Mouse (Mus musculus): ENCODE measurements around the gene Ccnd3. TPM values are rescaled to one million over a fixed set of nuclear protein-coding genes. Genes with fewer than 3 reads are reported as not detected.

The Ccnd3 gene
- polyA plus RNA-seq, 2 experiments = 349 to 520 TPM

GRCm38 (mm10) chr17:47609182-47609581 lies 104.3 kb downstream of the Ccnd3 start:
- Histone ChIP-seq H3K36me3 (ENCODE audit: control insufficient read depth, insufficient read depth, low read length) (peaks cover 36% of the 10 kb centered on the region), H3K4me3 (replicated peaks; ENCODE audit: low read length) (no peak overlapping the region), H3K27ac (replicated peaks; ENCODE audit: low read depth, low read length) (no peak overlapping the region), H3K4me1 (ENCODE audit: control insufficient read depth, insufficient read depth, low read length) (peaks cover 19% of the 10 kb centered on the region), H3K9ac (ENCODE audit: low read depth, low read length, severe bottlenecking) (no peak overlapping the region), H3K9me3 (ENCODE audit: control insufficient read depth, low read length) (no peaks in the 10 kb centered on the region), H3K4me2 (replicated peaks; ENCODE audit: low read depth, low read length, severe bottlenecking) (no peak overlapping the region), H3K27me3 (ENCODE audit: control insufficient read depth, insufficient read depth, low read length) (no peaks in the 10 kb centered on the region)
- WGBS = 92% methylated on average over 4 of the region's 4 CpGs
- TF ChIP-seq POLR2A (IDR thresholded peaks at IDR 0.05; ENCODE audit: borderline replicate concordance, extremely low read depth, insufficient read depth, insufficient read length) = no peak
- DNase-seq (ENCODE audit: low spot score) = no peak
- no peak for ATAC-seq (ENCODE audit: low FRiP score, low read depth)

GRCm38 (mm10) chr17:47610849-47611660 lies 106.2 kb downstream of the Ccnd3 start, which contains the start of the genes Bysl, Med20 and Gm20517:
Gene Bysl, minus strand, starts transcription at chr17:47611492.
Gene Med20, plus strand, starts transcription at chr17:47611582.
Gene Gm20517, plus strand, starts transcription at chr17:47611589.
- H3K4me3 ChIP-seq (replicated peaks; ENCODE audit: low read length) = peak within 1 kb of the TSS; percentile 88
- peak within 1 kb of the TSS; percentile 74 for H3K27ac ChIP-seq (replicated peaks; ENCODE audit: low read depth, low read length)
- ATAC-seq (ENCODE audit: low FRiP score, low read depth) = peak; percentile 96
- H3K4me2 ChIP-seq (replicated peaks; ENCODE audit: low read depth, low read length, severe bottlenecking) = peak within 1 kb of the TSS; percentile 93
- under 1% methylated on average over 59 of the region's 59 CpGs for WGBS
- no peaks in the 10 kb centered on the region for H3K9me3 ChIP-seq (ENCODE audit: control insufficient read depth, low read length)
- H3K36me3 ChIP-seq (ENCODE audit: control insufficient read depth, insufficient read depth, low read length) = peaks cover 31% of the 10 kb centered on the region
- H3K4me1 ChIP-seq (ENCODE audit: control insufficient read depth, insufficient read depth, low read length) = peaks cover 19% of the 10 kb centered on the region
- DNase-seq (ENCODE audit: low spot score) = peak; percentile 97
- peak; percentile 40; the same call in 1 of the 2 replicates for TF ChIP-seq POLR2A (IDR thresholded peaks at IDR 0.05; ENCODE audit: borderline replicate concordance, extremely low read depth, insufficient read depth, insufficient read length)
- H3K9ac ChIP-seq (ENCODE audit: low read depth, low read length, severe bottlenecking) = peak within 1 kb of the TSS; percentile 78
- no peaks in the 10 kb centered on the region for H3K27me3 ChIP-seq (ENCODE audit: control insufficient read depth, insufficient read depth, low read length)

GRCm38 (mm10) chr17:47611661-47611982 lies 106.8 kb downstream of the Ccnd3 start:
- Histone ChIP-seq H3K27ac (replicated peaks; ENCODE audit: low read depth, low read length) (0 out of 2 replicates have a peak overlapping the region, but pooled peaks have one; percentile 74), H3K36me3 (ENCODE audit: control insufficient read depth, insufficient read depth, low read length) (peaks cover 30% of the 10 kb centered on the region)
- 0% methylated on average over 13 of the region's 13 CpGs for WGBS

GRCm38 (mm10) chr17:47614018-47614417 lies 109.2 kb downstream of the Ccnd3 start:
- Histone ChIP-seq H3K4me1 (ENCODE audit: control insufficient read depth, insufficient read depth, low read length) (peaks cover 19% of the 10 kb centered on the region), H3K4me3 (replicated peaks; ENCODE audit: low read length) (no peak overlapping the region), H3K27me3 (ENCODE audit: control insufficient read depth, insufficient read depth, low read length) (no peaks in the 10 kb centered on the region), H3K36me3 (ENCODE audit: control insufficient read depth, insufficient read depth, low read length) (peaks cover 42% of the 10 kb centered on the region), H3K9ac (ENCODE audit: low read depth, low read length, severe bottlenecking) (no peak overlapping the region), H3K27ac (replicated peaks; ENCODE audit: low read depth, low read length) (no peak overlapping the region), H3K4me2 (replicated peaks; ENCODE audit: low read depth, low read length, severe bottlenecking) (no peak overlapping the region), H3K9me3 (ENCODE audit: control insufficient read depth, low read length) (no peaks in the 10 kb centered on the region)
- no peak for TF ChIP-seq POLR2A (IDR thresholded peaks at IDR 0.05; ENCODE audit: borderline replicate concordance, extremely low read depth, insufficient read depth, insufficient read length)
- DNase-seq (ENCODE audit: low spot score) = no peak
- no peak for ATAC-seq (ENCODE audit: low FRiP score, low read depth)
- 77% methylated on average over 1 of the region's 1 CpGs for WGBS

More at GRCm38 (mm10) chr17:47611661-47611982, 106.8 kb downstream of the Ccnd3 start:
- no peak for DNase-seq (ENCODE audit: low spot score)
- H3K4me1 ChIP-seq (ENCODE audit: control insufficient read depth, insufficient read depth, low read length) = peaks cover 19% of the 10 kb centered on the region
- TF ChIP-seq POLR2A (IDR thresholded peaks at IDR 0.05; ENCODE audit: borderline replicate concordance, extremely low read depth, insufficient read depth, insufficient read length) = no peak
- no peaks in the 10 kb centered on the region for H3K9me3 ChIP-seq (ENCODE audit: control insufficient read depth, low read length)
- H3K4me3 ChIP-seq (replicated peaks; ENCODE audit: low read length) = peak overlapping the region; percentile 88
- no peak; the same call in 1 of the 2 replicates for ATAC-seq (ENCODE audit: low FRiP score, low read depth)
- H3K27me3 ChIP-seq (ENCODE audit: control insufficient read depth, insufficient read depth, low read length) = no peaks in the 10 kb centered on the region
- H3K4me2 ChIP-seq (replicated peaks; ENCODE audit: low read depth, low read length, severe bottlenecking) = peak overlapping the region; percentile 93
- H3K9ac ChIP-seq (ENCODE audit: low read depth, low read length, severe bottlenecking) = peak overlapping the region; percentile 78

DNA sequence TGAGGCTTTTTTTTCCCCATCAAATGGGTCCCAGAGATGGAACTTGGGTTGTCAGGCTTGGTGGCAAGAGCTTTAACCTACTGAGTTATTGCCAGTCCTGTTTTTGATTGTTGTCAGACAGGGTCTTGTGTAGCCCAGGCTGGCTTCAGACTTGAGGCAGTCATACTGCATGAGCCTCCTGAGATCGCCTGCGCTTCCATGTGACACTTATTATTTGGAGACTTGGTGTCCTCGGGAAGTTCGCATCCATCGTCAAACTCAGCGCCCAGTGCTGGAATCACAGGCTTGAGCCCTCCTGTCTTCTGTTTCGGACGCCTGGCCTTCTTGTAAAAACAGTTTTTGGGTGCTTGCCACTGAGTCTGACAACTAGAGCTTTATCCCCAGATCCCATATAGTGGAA lies 111.3 kb downstream of the Ccnd3 start:
- DNase-seq (ENCODE audit: low spot score) (no peak), ATAC-seq (ENCODE audit: low FRiP score, low read depth) (no peak)
- TF ChIP-seq POLR2A (IDR thresholded peaks at IDR 0.05; ENCODE audit: borderline replicate concordance, extremely low read depth, insufficient read depth, insufficient read length) = no peak
- H3K9me3 ChIP-seq (ENCODE audit: control insufficient read depth, low read length) = no peaks in the 10 kb centered on the region
- H3K27ac ChIP-seq (replicated peaks; ENCODE audit: low read depth, low read length) = no peak overlapping the region
- H3K27me3 ChIP-seq (ENCODE audit: control insufficient read depth, insufficient read depth, low read length) = no peaks in the 10 kb centered on the region
- WGBS = 94% methylated on average over 8 of the region's 8 CpGs
- no peak overlapping the region for H3K4me3 ChIP-seq (replicated peaks; ENCODE audit: low read length)
- no peak overlapping the region for H3K4me2 ChIP-seq (replicated peaks; ENCODE audit: low read depth, low read length, severe bottlenecking)
- peaks cover 51% of the 10 kb centered on the region for H3K36me3 ChIP-seq (ENCODE audit: control insufficient read depth, insufficient read depth, low read length)
- peaks cover 10% of the 10 kb centered on the region for H3K4me1 ChIP-seq (ENCODE audit: control insufficient read depth, insufficient read depth, low read length)
- no peak overlapping the region for H3K9ac ChIP-seq (ENCODE audit: low read depth, low read length, severe bottlenecking)
